Mouse (Mus musculus) lung, adult 2 months (tissue): ENCODE measurements around the gene Osbpl7. TPM values are rescaled to one million over a fixed set of nuclear protein-coding genes. Genes with fewer than 3 reads are reported as not detected.

Source experiments
- DNase-seq: peaks from one replicate; pipeline ENCODE4 v3.0.0; 2022
- H3K4me1 ChIP-seq: fragments of 200-500 bp; 2 replicates; pipeline ENCODE4 v1.6.1; 2011; ENCODE audit warnings: low read length; ENCODE audit not compliant: control insufficient read depth, insufficient read depth
- H3K4me3 ChIP-seq: fragments of 200-500 bp; replicated peaks from 2 replicates; pipeline ENCODE3; 2011; ENCODE audit warnings: low read depth, mild to moderate bottlenecking, control low read depth, low read length; ENCODE audit errors: extremely low read depth
- CTCF ChIP-seq: fragments of 200-500 bp; IDR thresholded peaks from 2 replicates; pipeline ENCODE4 v1.5.1; 2011; ENCODE audit warnings: mild to moderate bottlenecking, low read length, control low read depth; ENCODE audit not compliant: insufficient read depth
- POLR2A ChIP-seq: fragments of 200-500 bp; IDR thresholded peaks from 2 replicates; pipeline ENCODE4 v1.6.1; 2011; ENCODE audit warnings: low read depth, mild to moderate bottlenecking, control low read depth, low read length, borderline replicate concordance; ENCODE audit errors: extremely low read depth
- WGBS: fragments of 180-500 bp; shearing (Covaris S2); methylation state at CpG from one replicate; pipeline ENCODE4 v1.1.7; 2018; 5-methylcytosine and 5-hydroxymethylcytosine counted together
- polyA plus RNA-seq: library from polyadenylated mRNA; depleted of rRNA; stranded (reverse); fragments of >200 nt; gene quantifications from 2 replicates; pipeline ENCODE4 v1.2.3, GENCODE M21; 2012

Gene Osbpl7
- polyA plus RNA-seq, 1 experiment, result 18.1 TPM

- TF ChIP-seq CTCF (peak; percentile 45), POLR2A (no peak)
- DNase-seq, result no peak
- WGBS, result 25% methylated on average over 3 of the region's 3 CpGs
- Histone ChIP-seq H3K4me1 (no peaks in the 10 kb centered on the region), H3K4me3 (no peak overlapping the region)
These were observed 22.1 kb downstream of the Osbpl7 start for GRCm38 (mm10) chr11:97072533-97072932.

GRCm38 (mm10) chr11:97074235-97074634, 23.8 kb downstream of the Osbpl7 start:
- no peak for DNase-seq
- no peak overlapping the region for H3K4me3 ChIP-seq
- 41% methylated on average over 8 of the region's 8 CpGs for WGBS
- TF ChIP-seq CTCF, result no peak
- TF ChIP-seq POLR2A, result no peak
- H3K4me1 ChIP-seq, result no peaks in the 10 kb centered on the region

- Histone ChIP-seq H3K4me3 (no peak overlapping the region), H3K4me1 (no peaks in the 10 kb centered on the region)
- DNase-seq, result no peak
- WGBS, result 40% methylated on average over 4 of the region's 4 CpGs
- no peak for TF ChIP-seq POLR2A
- no peak for TF ChIP-seq CTCF
These were observed 28.3 kb downstream of the Osbpl7 start for GRCm38 (mm10) chr11:97078751-97079150.

GRCm38 (mm10) chr11:97080291-97080690, 29.9 kb downstream of the Osbpl7 start:
- no peaks in the 10 kb centered on the region for H3K4me1 ChIP-seq
- WGBS, result 27% methylated on average over 9 of the region's 9 CpGs
- no peak for DNase-seq
- H3K4me3 ChIP-seq, result no peak overlapping the region
- TF ChIP-seq CTCF, result no peak
- TF ChIP-seq POLR2A, result no peak

- H3K4me1 ChIP-seq, result no peaks in the 10 kb centered on the region
- no peak overlapping the region for H3K4me3 ChIP-seq
- peak; percentile 36 for DNase-seq
- TF ChIP-seq POLR2A (no peak), CTCF (peak; percentile 47)
- 28% methylated on average over 11 of the region's 11 CpGs for WGBS
These were observed 32.5 kb downstream of the Osbpl7 start for GRCm38 (mm10) chr11:97082977-97083376.

GRCm38 (mm10) chr11:97083401-97084140, 33.1 kb downstream of the Osbpl7 start:
- H3K4me1 ChIP-seq, result no peaks in the 10 kb centered on the region
- DNase-seq, result no peak
- WGBS, result 12% methylated on average over 22 of the region's 22 CpGs
- H3K4me3 ChIP-seq, result no peak overlapping the region
- no peak for TF ChIP-seq CTCF
- TF ChIP-seq POLR2A, result no peak

- WGBS, result 83% methylated on average over 15 of the region's 15 CpGs
- Histone ChIP-seq H3K4me3 (no peak overlapping the region), H3K4me1 (no peaks in the 10 kb centered on the region)
- DNase-seq, result no peak
- TF ChIP-seq CTCF (no peak), POLR2A (no peak)
These were observed 34.5 kb downstream of the Osbpl7 start for GRCm38 (mm10) chr11:97084821-97085505.

GRCm38 (mm10) chr11:97086365-97086764, 35.9 kb downstream of the Osbpl7 start:
- no peaks in the 10 kb centered on the region for H3K4me1 ChIP-seq
- WGBS, result 62% methylated on average over 6 of the region's 6 CpGs
- TF ChIP-seq CTCF, result no peak
- TF ChIP-seq POLR2A, result no peak
- no peak for DNase-seq
- H3K4me3 ChIP-seq, result no peak overlapping the region

- TF ChIP-seq CTCF, result no peak
- no peak for TF ChIP-seq POLR2A
- Histone ChIP-seq H3K4me1 (no peaks in the 10 kb centered on the region), H3K4me3 (no peak overlapping the region)
- no peak for DNase-seq
- WGBS, result 59% methylated on average over 2 of the region's 2 CpGs
These were observed 44.2 kb downstream of the Osbpl7 start for GRCm38 (mm10) chr11:97094600-97094999.

GRCm38 (mm10) chr11:97098791-97099190, 48.4 kb downstream of the Osbpl7 start:
- 17% methylated on average over 18 of the region's 18 CpGs for WGBS
- no peak overlapping the region for H3K4me3 ChIP-seq
- no peak for TF ChIP-seq POLR2A
- TF ChIP-seq CTCF, result no peak
- H3K4me1 ChIP-seq, result no peaks in the 10 kb centered on the region
- DNase-seq, result no peak
